Mouse (Mus musculus) heart, postnatal 10 days (tissue): ENCODE measurements around the gene Zdhhc19. TPM values are rescaled to one million over a fixed set of nuclear protein-coding genes. Genes with fewer than 3 reads are reported as not detected.

Source experiments
- DNase-seq, 2 experiments: peaks; one replicate each; pipeline ENCODE4 v3.0.0; 2021
- intact Hi-C: fragments of 180-260 bp; cut with DNase I; formaldehyde crosslinking; loops from one replicate; pipeline ENCODE4 v1.15.1; 2025
- total RNA-seq, 2 experiments: library from RNA; stranded (reverse); gene quantifications; 2 replicates each; pipeline ENCODE4 v1.2.3; 2021

The Zdhhc19 gene
- not detected for total RNA-seq

DNA sequence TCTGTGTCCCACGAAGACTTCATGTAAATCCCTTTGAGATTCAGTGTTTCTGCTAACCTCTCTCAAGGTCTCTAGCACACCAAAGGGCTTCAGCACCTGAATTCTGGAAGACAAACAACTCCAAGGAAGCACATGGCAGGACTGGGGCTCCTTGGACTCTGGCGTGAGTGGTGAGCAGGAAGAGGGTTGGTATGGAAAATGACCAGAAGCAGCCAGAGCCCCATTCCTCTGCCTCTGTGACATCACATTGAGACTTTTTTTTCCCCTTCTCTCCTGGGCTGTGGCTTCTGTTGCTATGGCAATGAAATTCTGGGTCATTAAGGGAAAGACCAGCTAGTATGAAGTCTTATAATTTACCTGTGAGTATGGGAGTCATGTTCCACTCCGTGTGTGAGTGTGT is at the start of gene Zdhhc19:
Zdhhc19 (plus strand) TSS at position 301 of the 400 bp plus-strand sequence.
- no peak for DNase-seq
- intact Hi-C loops, result no loop called here

DNA sequence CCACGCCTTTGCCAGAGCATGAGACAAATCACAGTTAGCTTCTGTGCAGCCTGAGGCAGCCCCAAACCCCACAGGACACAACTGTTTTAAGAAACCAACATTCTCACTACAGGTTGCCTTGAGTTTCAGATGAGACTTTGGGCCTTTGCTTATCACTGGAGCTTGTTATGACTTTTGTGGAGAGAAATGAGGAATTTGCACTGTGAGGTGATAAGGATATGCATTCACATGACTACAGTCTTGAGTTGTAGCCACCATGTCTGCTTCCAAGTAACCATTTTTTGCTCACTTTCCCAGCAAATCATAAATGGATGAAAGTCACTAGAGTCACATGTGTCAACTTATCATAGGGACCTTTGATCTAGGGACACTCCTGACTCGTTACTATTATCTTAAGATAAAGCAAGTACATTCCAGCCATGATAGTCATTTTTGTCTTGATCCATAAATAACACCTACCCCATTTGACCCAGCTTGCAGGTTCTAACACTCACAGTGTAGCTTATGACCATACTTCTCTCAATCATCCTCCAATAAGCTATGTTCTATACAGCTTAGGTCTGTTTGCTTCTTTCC is 49.4 kb upstream of the Zdhhc19 start:
- intact Hi-C loops, result no loop called here

DNA sequence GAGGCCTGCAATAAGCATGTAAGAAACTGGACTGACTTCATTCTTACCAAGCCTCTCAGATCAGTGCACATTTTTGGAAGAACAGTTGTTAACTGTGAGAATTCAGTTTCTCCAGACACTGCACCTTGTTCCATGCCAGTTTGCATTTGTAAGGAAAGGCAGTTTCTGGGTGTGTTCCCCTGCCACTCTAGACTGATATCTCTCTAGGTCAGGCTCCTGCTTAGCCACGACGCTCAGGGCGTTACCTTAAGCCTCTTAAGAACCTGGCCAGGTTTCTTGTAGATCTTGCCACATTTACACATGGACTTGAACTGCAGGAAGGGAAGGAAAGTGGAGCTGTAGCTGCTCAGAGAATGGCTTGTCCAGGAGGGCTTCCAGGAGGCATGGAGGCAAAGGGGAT is 46.4 kb upstream of the Zdhhc19 start:
- intact Hi-C loops, result no loop called here

More for the DNA sequence above, 49.4 kb upstream of the Zdhhc19 start:
- no peak for DNase-seq

DNA sequence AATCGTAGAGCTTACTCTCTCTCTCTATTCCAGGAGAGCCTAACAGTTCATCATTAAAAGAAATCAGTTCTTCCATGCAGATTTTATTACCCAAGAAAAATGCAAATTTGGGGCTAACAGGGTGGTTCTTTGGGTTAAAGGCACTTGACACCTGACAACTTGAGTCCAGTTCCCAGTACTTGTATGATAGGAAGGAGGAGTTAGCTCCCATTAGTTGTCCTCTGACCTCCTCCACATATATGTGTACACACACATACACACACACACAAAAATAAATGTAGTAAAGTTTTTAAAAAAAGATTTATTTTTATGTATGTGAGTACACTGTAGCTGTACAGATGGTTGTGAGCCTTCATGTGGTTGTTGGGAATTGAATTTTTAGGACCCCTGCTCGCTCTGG is 45.9 kb upstream of the Zdhhc19 start:
- intact Hi-C loops, result no loop called here
- DNase-seq, result no peak

More for the DNA sequence above, 46.4 kb upstream of the Zdhhc19 start:
- no peak for DNase-seq

DNA sequence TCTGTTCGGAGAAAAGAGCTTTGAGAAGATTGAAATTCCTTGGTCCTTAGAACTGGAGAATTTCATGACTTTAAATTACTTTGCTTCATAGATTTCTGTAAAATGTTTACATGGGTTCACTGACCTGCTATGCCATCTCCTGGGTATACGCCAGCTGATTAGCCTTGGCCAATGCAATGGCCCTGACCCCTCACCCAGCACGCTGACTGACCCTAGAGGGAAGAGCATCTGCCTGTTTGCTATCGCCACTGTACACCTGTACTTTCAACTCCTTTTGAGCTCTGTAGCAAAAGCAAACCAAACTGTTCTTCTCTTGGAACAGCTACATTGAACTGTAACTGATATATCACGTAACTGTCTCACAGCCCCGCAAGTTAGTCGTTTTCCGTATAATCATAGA is 43.0 kb upstream of the Zdhhc19 start:
- intact Hi-C loops, result no loop called here

DNA sequence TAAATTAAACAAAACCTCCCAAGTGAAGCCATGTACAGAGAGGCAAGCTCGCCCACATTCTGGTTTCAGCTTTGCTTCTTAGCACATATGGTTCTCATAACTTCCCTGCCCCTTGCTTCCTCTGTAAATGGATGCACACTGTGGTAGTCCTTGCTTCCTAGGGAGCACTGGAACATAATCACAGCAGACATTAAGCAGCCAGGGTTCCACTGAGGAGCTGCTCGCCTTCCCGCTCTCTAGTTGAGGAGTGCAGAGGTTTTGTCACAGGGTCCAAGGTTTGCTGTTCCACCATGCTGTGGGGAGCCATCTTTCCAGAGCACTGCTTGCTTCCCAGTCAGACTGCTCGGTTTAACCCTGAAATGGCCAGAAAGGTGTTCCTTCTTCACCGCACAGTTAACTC is 41.4 kb upstream of the Zdhhc19 start:
- DNase-seq, result no peak
- intact Hi-C loops, result loop anchor here (5.0 kb wide), 1 partner anchor 337 kb away; no protein-coding TSS in a partner anchor

More for the DNA sequence above, 43.0 kb upstream of the Zdhhc19 start:
- DNase-seq, result no peak

DNA sequence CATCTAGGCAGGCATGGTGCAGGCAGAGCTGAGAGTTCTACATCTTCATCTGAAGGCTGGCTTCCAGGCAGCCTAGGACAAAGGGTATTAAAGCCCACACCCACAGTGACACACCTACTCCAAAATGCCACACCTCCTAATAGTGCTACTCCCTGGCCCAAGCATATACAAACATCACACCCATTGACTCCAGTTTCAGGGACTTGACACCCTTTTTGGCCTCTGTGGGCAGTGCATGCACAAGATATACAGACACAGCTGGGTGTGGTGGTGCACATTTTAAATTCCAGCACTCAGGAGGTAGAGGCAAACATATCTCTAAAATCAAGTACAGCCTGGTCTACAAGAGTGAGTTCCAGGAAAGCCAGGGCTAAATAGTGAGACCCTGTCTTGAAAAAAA is 40.0 kb upstream of the Zdhhc19 start:
- intact Hi-C loops, result loop anchor here (5.0 kb wide), 1 partner anchor 339 kb away; no protein-coding TSS in a partner anchor
- DNase-seq, result no peak

DNA sequence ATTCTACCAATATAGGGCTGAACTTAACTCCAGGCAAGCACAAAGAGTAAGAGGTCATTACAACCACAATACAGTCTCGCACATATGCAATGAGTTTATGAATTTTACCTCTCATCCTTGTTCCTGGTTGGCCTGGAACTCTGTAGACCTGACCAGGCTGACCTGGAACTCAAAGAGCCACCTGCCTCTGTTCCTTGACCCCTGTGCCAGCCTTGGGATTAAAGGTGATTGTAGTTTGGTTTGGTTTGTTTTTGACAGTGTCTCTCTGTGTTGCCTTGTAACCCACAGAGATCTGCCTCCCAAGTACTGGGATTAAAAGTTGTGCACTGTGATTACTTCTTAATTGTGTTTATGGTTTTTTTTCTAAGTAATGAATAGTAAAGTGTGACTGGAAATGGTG is 39.3 kb upstream of the Zdhhc19 start:
- DNase-seq, result no peak
- intact Hi-C loops, result loop anchor here (5.0 kb wide), 1 partner anchor 339 kb away; no protein-coding TSS in a partner anchor

DNA sequence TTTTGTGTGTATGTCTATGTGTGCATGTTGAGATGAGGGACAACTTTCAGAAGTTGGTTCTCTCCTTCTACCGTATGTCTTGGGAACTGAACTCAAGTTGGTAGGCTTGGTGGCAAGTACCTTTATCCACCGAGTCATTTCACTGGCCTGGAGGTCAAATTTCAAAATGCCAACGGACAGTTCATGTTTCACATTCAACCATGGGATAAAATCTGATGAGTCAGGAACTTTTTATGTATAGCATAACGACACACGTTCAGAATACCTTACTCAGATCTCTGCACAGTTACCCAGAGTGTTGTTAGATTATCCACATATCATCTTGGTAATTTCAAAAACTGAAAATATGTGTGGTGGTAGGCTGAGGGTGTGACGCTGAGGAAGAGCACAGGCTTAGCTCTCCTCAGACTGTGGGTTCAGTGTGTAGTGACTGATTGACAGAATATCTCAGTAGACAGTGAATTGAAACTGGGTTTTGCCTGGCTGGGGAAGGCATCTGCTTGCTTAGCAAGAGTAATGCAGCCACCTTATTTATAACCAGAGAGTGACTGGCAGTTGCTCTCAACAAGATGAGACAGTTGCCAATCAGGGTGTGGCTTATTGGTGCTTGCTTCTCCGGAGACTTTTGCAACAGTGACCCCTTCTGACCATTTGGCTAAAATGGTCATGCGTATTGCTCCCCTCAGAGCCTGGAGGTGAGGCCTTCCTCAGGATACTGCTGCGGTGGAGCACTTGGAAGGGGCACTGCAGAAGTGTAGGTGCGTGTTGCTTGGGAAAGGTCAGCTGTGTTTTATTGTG is 38.3 kb upstream of the Zdhhc19 start:
- intact Hi-C loops, result loop anchor here (2.0 to 5.0 kb wide), 3 partner anchors 27 to 340 kb away; partner anchors contain the start of gene Pcyt1a
- DNase-seq, result peak; percentile 86 to 88

DNA sequence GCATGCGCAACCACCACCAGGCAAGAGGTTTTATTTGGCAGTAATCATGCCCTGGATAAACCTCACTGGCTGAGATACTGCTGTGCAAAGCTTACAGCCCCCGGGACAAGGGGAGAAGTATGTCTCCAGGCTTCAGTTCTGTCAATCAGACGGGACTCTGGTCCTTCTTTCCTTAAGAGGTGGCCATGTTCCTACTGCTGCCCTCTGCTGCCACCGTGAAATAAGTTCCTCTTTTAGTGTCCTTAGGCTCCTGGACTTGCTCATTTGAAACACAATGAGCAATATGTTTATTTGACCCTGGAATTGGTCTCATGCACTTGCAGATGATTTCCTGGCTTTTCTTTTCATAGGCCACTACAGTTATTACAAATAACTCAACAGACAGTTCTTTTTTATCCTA is 35.5 kb upstream of the Zdhhc19 start:
- intact Hi-C loops, result loop anchor here (5.0 kb wide), 1 partner anchor 183 kb away; the partner anchor contains the start of gene Rnf168
- DNase-seq, result no peak

DNA sequence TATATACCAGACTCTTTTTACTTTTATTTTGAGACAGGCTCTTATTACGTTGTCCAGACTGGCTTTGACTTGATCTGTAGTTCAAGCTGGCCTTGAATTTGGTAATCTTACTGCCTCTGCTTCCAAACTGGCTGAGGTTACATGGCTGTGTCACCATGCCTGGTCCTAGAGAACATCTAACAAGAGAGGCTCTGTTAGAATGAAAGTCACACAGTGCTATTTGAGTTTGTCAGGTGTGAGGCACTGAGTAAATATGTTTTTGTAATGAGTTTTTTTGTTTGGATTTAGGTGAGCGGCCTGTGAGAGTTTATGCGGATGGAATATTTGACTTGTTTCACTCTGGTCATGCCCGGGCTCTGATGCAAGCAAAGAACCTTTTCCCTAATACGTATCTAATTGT is 34.4 kb upstream of the Zdhhc19 start:
- no peak for DNase-seq
- intact Hi-C loops, result loop anchor here (5.0 kb wide), 1 partner anchor 184 kb away; the partner anchor contains the start of gene Rnf168

DNA sequence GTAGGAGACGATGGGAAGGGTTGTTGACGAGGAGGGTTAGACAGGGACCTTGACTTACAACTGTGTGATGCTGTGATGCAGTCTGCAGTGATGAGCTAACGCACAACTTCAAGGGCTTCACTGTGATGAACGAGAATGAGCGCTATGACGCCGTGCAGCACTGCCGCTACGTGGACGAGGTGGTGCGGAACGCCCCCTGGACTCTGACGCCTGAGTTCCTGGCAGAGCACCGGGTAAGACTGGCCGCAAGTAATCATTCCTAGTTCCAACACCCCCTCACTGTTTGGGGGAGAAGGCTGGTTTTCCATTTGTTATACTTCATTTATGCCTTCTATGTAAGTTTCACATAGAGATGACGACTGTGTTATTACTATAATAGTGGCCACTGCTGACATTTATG is 33.1 kb upstream of the Zdhhc19 start:
- intact Hi-C loops, result loop anchor here (5.0 kb wide), 1 partner anchor 186 kb away; the partner anchor contains the start of gene Rnf168
- DNase-seq, result no peak

DNA sequence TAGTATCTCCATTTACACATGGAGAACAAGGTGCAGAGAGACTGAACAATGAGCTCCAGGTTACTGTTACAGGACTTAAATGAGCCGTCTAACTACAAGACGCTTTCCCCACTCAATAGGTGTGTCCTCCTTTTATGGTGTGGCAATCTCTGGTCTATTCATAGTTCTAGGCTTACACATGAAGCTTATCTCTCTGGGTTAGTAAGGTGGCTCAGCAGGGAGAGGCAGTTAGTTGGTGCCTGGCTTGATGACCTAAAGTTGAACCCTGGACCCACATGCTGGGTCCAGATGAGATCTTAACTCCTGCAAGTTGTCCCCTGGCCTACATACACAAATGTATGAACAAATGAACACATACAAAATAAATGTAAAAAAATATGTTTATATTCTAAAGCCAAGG is 32.6 kb upstream of the Zdhhc19 start:
- intact Hi-C loops, result loop anchor here (5.0 kb wide), 1 partner anchor 186 kb away; the partner anchor contains the start of gene Rnf168
- DNase-seq, result no peak

DNA sequence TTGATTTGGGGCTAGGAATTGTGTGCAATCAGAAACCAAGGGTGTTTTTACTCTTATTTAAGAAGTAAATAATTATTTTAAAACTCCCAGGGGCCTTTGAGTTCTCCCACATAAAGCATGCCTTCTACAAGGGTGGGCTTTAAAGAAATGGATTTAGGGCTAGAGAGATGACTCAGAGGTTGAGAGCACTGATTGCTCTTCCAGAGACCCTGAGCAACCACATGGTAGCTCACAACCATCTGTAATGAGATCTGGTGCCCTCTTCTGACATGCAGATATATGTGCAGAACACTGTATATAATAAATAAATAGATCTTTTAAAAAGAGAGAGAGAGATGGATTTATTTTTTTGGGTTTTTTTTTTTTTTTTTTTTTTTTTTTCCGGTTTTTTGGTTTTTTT is 31.2 kb upstream of the Zdhhc19 start:
- no peak for DNase-seq
- intact Hi-C loops, result loop anchor here (5.0 kb wide), 1 partner anchor 188 kb away; the partner anchor contains the start of gene Rnf168

DNA sequence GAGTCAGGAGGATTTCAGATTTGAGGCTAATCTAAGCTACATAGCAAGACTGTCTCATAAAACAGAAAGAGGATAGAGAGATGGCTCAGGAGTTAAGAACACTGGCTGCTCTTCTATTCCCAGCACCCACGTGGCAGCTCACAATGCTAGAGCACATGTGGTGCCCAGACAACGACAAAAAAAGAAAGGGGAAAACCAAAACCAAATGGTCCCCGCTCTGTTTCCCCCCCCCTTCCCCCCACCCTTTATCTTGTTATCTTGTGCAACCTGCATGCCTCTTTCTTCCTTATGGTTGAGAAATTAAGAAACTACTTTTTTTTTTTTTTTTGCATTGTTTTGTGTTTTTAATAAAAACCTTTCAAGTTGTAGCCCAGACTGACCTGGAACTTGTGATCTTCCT is 27.6 kb upstream of the Zdhhc19 start:
- no peak for DNase-seq
- intact Hi-C loops, result no loop called here

DNA sequence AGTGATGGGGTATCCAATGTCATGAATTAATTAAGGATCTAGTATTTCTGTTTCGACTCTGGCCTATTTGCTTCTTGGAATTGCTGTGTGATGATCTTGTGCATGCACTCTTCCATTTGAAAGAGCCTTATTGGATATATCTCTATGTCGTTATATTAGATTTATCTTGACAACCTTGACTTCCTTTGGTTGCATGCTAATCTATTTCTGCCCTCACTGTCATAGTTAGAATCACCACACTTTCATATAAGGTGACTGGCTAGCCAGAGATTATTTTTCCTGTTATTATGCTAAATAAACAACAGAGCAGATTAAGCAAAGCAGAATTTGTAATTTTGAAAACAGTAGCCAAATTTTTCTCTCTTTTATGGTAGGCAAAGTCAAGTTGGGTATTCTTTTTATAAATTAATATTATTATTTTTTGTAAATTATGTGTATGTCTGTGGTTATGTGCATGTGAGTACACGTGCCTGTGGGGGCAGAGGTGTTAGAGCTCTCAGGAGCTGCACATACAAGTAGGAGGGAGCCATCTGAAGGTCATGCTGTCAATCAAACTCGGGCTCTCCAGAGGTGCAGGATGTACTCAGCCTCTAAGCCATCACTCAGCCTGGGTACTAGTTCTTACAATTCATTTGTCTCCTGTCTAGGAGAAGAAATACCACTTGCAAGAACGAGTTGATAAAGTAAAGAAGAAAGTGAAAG is 26.5 kb upstream of the Zdhhc19 start:
- no peak for DNase-seq
- intact Hi-C loops, result no loop called here

DNA sequence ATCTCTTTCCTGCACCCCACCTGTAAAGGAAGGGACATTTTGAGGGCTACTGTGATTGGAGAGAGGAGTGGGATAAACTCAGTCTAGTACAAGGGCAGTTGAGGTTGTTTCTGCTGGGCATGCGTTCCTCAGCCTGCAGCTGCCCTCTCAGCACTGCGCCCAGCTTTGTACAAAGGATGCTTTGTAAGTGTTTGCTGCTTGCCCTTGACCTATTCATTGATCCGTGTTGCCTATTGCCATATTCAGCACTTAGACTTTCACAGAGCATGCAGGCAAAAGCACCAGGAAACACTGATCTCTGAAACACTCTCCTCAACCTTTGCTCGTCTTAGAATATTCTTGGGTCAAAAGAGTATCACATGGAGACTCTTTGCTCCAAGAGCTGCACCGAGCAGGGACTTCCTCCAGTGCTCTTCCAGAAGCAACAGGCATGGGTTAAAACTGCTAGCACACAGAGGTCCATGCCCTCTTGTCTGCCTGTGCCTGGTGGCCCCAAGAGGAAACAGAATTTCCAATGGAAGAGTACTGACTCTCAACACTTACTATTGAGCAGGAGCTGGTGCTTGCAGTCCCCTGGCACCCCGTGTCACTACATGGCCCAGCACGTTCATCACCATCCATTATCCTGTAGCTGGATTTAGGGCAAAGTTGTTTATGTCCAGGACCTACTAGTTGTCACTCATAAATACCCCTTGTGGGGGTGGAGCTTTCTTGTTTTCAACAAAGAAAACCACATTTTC is 23.6 kb upstream of the Zdhhc19 start:
- intact Hi-C loops, result no loop called here

DNA sequence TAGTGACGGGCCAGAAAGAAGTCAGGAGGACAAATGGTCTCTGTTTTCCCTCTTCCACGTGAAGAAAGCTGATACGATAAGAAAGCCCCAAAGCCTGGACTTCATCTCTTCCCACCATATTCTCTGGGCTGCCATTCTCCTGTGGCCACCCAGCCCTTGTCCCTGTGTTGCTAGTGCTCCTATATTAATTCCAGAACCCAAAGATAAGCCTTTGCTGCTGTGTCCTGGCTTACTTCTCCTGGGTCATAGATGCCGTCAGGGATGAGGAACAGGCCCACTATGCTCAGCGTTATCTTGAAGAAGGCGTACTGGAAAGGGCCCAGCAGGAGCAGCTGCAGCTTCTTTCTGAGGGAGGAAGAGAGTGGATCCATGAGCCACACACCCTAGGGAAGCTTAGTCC is 18.8 kb upstream of the Zdhhc19 start:
- intact Hi-C loops, result no loop called here
- DNase-seq, result peak; percentile 51 to 55

More for the DNA sequence above, 23.6 kb upstream of the Zdhhc19 start:
- no peak for DNase-seq

DNA sequence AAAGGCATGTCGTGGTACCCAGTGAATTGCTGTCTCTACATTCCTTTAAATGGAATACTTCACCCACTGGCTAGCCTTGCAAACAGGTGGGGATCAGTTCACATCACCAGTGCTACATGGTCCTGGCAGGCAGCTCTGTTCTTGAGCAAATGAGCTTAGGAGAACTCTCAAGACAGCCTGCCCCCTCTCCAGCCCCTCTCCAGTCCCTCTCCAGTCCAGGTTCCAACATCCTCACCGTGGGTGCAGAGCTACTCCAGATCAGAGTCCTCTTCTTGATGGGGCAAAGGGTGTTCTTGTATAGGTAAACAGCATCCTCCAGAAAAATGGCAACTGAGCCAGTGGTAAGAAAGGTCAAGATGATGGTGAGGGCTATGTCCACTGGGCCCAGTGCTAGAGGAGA is 16.6 kb upstream of the Zdhhc19 start:
- intact Hi-C loops, result no loop called here
- DNase-seq, result no peak

DNA sequence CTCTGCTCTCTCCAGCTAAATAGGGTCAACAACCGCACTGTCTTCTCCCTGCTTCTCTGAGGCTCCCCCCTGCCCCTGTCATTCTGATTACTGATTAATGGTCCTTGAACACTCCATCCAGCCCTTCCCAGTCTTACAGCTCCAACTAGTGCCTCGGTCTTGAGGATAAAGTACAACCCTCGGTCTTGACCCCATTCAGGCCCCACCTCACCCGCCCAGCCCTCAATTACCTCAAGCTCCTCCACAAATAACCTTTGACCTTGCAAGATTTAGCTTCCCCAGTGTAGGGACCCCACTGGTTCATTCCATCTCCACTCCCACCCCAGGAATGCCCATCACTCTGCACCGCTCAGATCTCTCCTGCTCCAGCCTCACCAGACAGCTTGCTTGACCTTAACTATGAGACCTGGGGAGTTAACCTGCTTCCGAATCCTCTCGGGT is 11.6 kb upstream of the Zdhhc19 start:
- intact Hi-C loops, result no loop called here
- DNase-seq, result no peak
